Mouse (Mus musculus) stomach, embryonic 16.5 days (tissue): ENCODE data around the gene Cyb5d1. TPM values are rescaled to one million over a fixed set of nuclear protein-coding genes. Genes with fewer than 3 reads are reported as not detected.

Experiments used
- ATAC-seq: fragments of 200-750 bp; cut with Nextera tagmentation; 2 replicates; pipeline ENCODE4 v1.8.0; 2017; ENCODE audit warnings: moderate number of reproducible peaks, moderate TSS enrichment; ENCODE audit not compliant: insufficient read depth, low FRiP score
- H3K27ac ChIP-seq: fragments of 300-500 bp; sonication (generic); 2 replicates; pipeline ENCODE4 v1.5.1; 2014; ENCODE audit warnings: low read length
- H3K27me3 ChIP-seq: fragments of 300-500 bp; sonication (generic); 2 replicates; pipeline ENCODE4 v1.6.1; 2014; ENCODE audit warnings: low read length, control low read depth, mixed read lengths; ENCODE audit not compliant: control insufficient read depth, insufficient read depth
- H3K36me3 ChIP-seq: fragments of 300-500 bp; sonication (generic); 2 replicates; pipeline ENCODE4 v1.6.1; 2014; ENCODE audit warnings: low read length; ENCODE audit not compliant: control insufficient read depth, insufficient read depth
- H3K4me1 ChIP-seq: fragments of 300-500 bp; sonication (generic); 2 replicates; pipeline ENCODE4 v1.6.1; 2014; ENCODE audit warnings: low read length, control low read depth, mixed read lengths; ENCODE audit not compliant: control insufficient read depth, insufficient read depth
- H3K4me2 ChIP-seq: fragments of 300-500 bp; sonication (generic); 2 replicates; pipeline ENCODE4 v1.6.1; 2014; ENCODE audit warnings: low read depth, low read length, mixed read lengths
- H3K4me3 ChIP-seq: fragments of 300-500 bp; sonication (generic); replicated peaks from 2 replicates; pipeline ENCODE4 v1.5.1; 2014; ENCODE audit warnings: mild to moderate bottlenecking, low read length
- H3K9ac ChIP-seq: fragments of 300-500 bp; sonication (generic); 2 replicates; pipeline ENCODE4 v1.6.1; 2014; ENCODE audit warnings: low read length
- H3K9me3 ChIP-seq: fragments of 300-500 bp; sonication (generic); replicated peaks from 2 replicates; pipeline ENCODE4 v1.6.1; 2016; ENCODE audit warnings: low read length, control low read depth; ENCODE audit not compliant: control insufficient read depth
- WGBS: fragments of 180-500 bp; shearing (Covaris S2); extraction: QIAGEN DNeasy Blood & Tissue Kit; methylation state at CpG from one replicate; pipeline ENCODE4 v1.1.7; 2014; 5-methylcytosine and 5-hydroxymethylcytosine counted together
- polyA plus RNA-seq: library from polyadenylated mRNA; unstranded; fragments of >200 nt; fragmentation: Nextera tagmentation; extraction: Ambion mirVana; gene quantifications from 2 replicates; pipeline ENCODE4 v1.2.1, GENCODE M21; 2015

Gene Cyb5d1
- polyA plus RNA-seq, 1 experiment from 2014 or later, result 29.4 TPM

- no peak for ATAC-seq
- Histone ChIP-seq H3K36me3 (0 out of 2 replicates have a peak, but pooled peaks cover 4% of the 10 kb centered on the region), H3K4me3 (0 out of 2 replicates have a peak overlapping the region, but pooled peaks have one; percentile 0), H3K9ac (peak overlapping the region; percentile 17; the same call in 1 of the 2 replicates), H3K9me3 (no peaks in the 10 kb centered on the region), H3K27ac (peak overlapping the region; percentile 19; the same call in 1 of the 2 replicates), H3K27me3 (no peaks in the 10 kb centered on the region), H3K4me1 (peaks cover 45% of the 10 kb centered on the region), H3K4me2 (peak overlapping the region; percentile 98)
- WGBS, result 54% methylated on average over 7 of the region's 7 CpGs
These were observed 17.1 kb upstream of the Cyb5d1 start for GRCm38 (mm10) chr11:69412548-69412947.

GRCm38 (mm10) chr11:69411538-69412203, 16.2 kb upstream of the Cyb5d1 start:
- peak overlapping the region; percentile 98 for H3K4me2 ChIP-seq
- H3K9ac ChIP-seq, result peak overlapping the region; percentile 89
- peak; percentile 7; the same call in 1 of the 2 replicates for ATAC-seq
- peaks cover 45% of the 10 kb centered on the region for H3K4me1 ChIP-seq
- H3K27me3 ChIP-seq, result no peaks in the 10 kb centered on the region
- H3K36me3 ChIP-seq, result peaks cover 13% of the 10 kb centered on the region; the same call in 1 of the 2 replicates
- 1% methylated on average over 39 of the region's 39 CpGs for WGBS
- H3K4me3 ChIP-seq, result peak overlapping the region; percentile 72
- H3K9me3 ChIP-seq, result no peaks in the 10 kb centered on the region
- H3K27ac ChIP-seq, result peak overlapping the region; percentile 100

- Histone ChIP-seq H3K27ac (peak overlapping the region; percentile 100), H3K4me1 (peaks cover 45% of the 10 kb centered on the region), H3K4me2 (peak overlapping the region; percentile 98), H3K9ac (peak overlapping the region; percentile 89), H3K9me3 (no peaks in the 10 kb centered on the region), H3K36me3 (peaks cover 18% of the 10 kb centered on the region), H3K27me3 (no peaks in the 10 kb centered on the region), H3K4me3 (peak overlapping the region; percentile 72)
- under 1% methylated on average over 26 of the region's 26 CpGs for WGBS
- ATAC-seq, result peak; percentile 70
These were observed 15.7 kb upstream of the Cyb5d1 start for GRCm38 (mm10) chr11:69411073-69411535.

GRCm38 (mm10) chr11:69410310-69411072, 15.1 kb upstream of the Cyb5d1 start:
- Histone ChIP-seq H3K36me3 (peaks cover 24% of the 10 kb centered on the region), H3K9ac (peak overlapping the region; percentile 89), H3K4me2 (peak overlapping the region; percentile 98), H3K4me3 (peak overlapping the region; percentile 72), H3K27ac (peak overlapping the region; percentile 100), H3K4me1 (peaks cover 45% of the 10 kb centered on the region), H3K9me3 (no peaks in the 10 kb centered on the region), H3K27me3 (no peaks in the 10 kb centered on the region)
- WGBS, result 1% methylated on average over 41 of the region's 41 CpGs
- ATAC-seq, result peak; percentile 5; the same call in 1 of the 2 replicates

GRCm38 (mm10) chr11:69410045-69410309, 14.5 kb upstream of the Cyb5d1 start:
- under 1% methylated on average over 18 of the region's 18 CpGs for WGBS
- peaks cover 28% of the 10 kb centered on the region for H3K36me3 ChIP-seq

GRCm38 (mm10) chr11:69409378-69410044, 14.1 kb upstream of the Cyb5d1 start:
- Histone ChIP-seq H3K4me3 (peak overlapping the region; percentile 72), H3K4me1 (peaks cover 38% of the 10 kb centered on the region), H3K36me3 (peaks cover 32% of the 10 kb centered on the region), H3K27ac (peak overlapping the region; percentile 100), H3K9me3 (no peaks in the 10 kb centered on the region), H3K9ac (peak overlapping the region; percentile 89), H3K4me2 (peak overlapping the region; percentile 98), H3K27me3 (no peaks in the 10 kb centered on the region)
- peak; percentile 69 for ATAC-seq
- WGBS, result under 1% methylated on average over 45 of the region's 46 CpGs

More at GRCm38 (mm10) chr11:69410045-69410309, 14.5 kb upstream of the Cyb5d1 start:
- Histone ChIP-seq H3K9ac (peak overlapping the region; percentile 89), H3K4me1 (peaks cover 43% of the 10 kb centered on the region), H3K9me3 (no peaks in the 10 kb centered on the region), H3K27ac (peak overlapping the region; percentile 100), H3K4me2 (peak overlapping the region; percentile 98), H3K4me3 (peak overlapping the region; percentile 72), H3K27me3 (no peaks in the 10 kb centered on the region)
- no peak for ATAC-seq

- H3K36me3 ChIP-seq, result peaks cover 34% of the 10 kb centered on the region
- no peaks in the 10 kb centered on the region for H3K9me3 ChIP-seq
- H3K27ac ChIP-seq, result peak overlapping the region; percentile 100
- under 1% methylated on average over 33 of the region's 33 CpGs for WGBS
- H3K9ac ChIP-seq, result peak overlapping the region; percentile 89
- ATAC-seq, result peak; percentile 76
- H3K4me3 ChIP-seq, result peak overlapping the region; percentile 72
- peak overlapping the region; percentile 98 for H3K4me2 ChIP-seq
- H3K27me3 ChIP-seq, result no peaks in the 10 kb centered on the region
- H3K4me1 ChIP-seq, result peaks cover 30% of the 10 kb centered on the region
These were observed 13.3 kb upstream of the Cyb5d1 start for GRCm38 (mm10) chr11:69408541-69409377.

GRCm38 (mm10) chr11:69407724-69408004, 12.2 kb upstream of the Cyb5d1 start:
- no peak overlapping the region for H3K4me3 ChIP-seq
- H3K36me3 ChIP-seq, result peaks cover 34% of the 10 kb centered on the region
- 79% methylated on average over 4 of the region's 4 CpGs for WGBS
- H3K9ac ChIP-seq, result no peak overlapping the region
- H3K27me3 ChIP-seq, result no peaks in the 10 kb centered on the region
- no peak for ATAC-seq
- peaks cover 19% of the 10 kb centered on the region for H3K4me1 ChIP-seq
- H3K27ac ChIP-seq, result no peak overlapping the region
- H3K4me2 ChIP-seq, result peak overlapping the region; percentile 98; the same call in 1 of the 2 replicates
- H3K9me3 ChIP-seq, result no peaks in the 10 kb centered on the region
